Mouse (Mus musculus) heart, embryonic 14.5 days (tissue): ENCODE data around the gene Shroom1. TPM values are rescaled to one million over a fixed set of nuclear protein-coding genes. Genes with fewer than 3 reads are reported as not detected.
"Not testable (repeated sequence)": the region's sequence is repeated elsewhere in the genome, so short reads cannot be mapped to it uniquely, and the experiment has no call there.

Experiments
- ATAC-seq: fragments of 200-750 bp; cut with Nextera tagmentation; 2 replicates; pipeline ENCODE4 v1.8.0; 2017; ENCODE audit warnings: low read depth, moderate TSS enrichment; ENCODE audit not compliant: insufficient number of reproducible peaks, insufficient read depth, low FRiP score
- H3K27ac ChIP-seq, 2 experiments: fragments of 200-500 bp in 1 of 2; fragments of 300-500 bp in 1 of 2; sonication (generic) in 1 of 2; replicated peaks in 1 of 2; 2 replicates each; pipeline ENCODE4 v1.5.1; 2012 to 2014; ENCODE audit warnings: low read depth in 2 of 2, low read length in 2 of 2, control low read depth in 1 of 2, mild to moderate bottlenecking in 1 of 2, mixed read lengths in 1 of 2; ENCODE audit not compliant: control insufficient read depth in 1 of 2, insufficient read depth in 1 of 2
- H3K27me3 ChIP-seq: fragments of 300-500 bp; sonication (generic); 2 replicates; pipeline ENCODE4 v1.6.1; 2014; ENCODE audit warnings: mild to moderate bottlenecking, low read length, control low read depth; ENCODE audit not compliant: control insufficient read depth, insufficient read depth
- H3K36me3 ChIP-seq: fragments of 300-500 bp; sonication (generic); 2 replicates; pipeline ENCODE4 v1.6.1; 2014; ENCODE audit warnings: mild to moderate bottlenecking, control low read depth, low read length, mixed read lengths; ENCODE audit not compliant: control insufficient read depth, insufficient read depth
- H3K4me1 ChIP-seq, 2 experiments: fragments of 200-500 bp in 1 of 2; fragments of 300-500 bp in 1 of 2; sonication (generic) in 1 of 2; 2 replicates each; pipeline ENCODE4 v1.6.1; 2012 to 2014; ENCODE audit warnings: low read length in 2 of 2, control low read depth in 1 of 2, mixed read lengths in 1 of 2; ENCODE audit not compliant: control insufficient read depth in 2 of 2, insufficient read depth in 2 of 2
- H3K4me2 ChIP-seq: fragments of 300-500 bp; sonication (generic); 2 replicates; pipeline ENCODE4 v1.6.1; 2014; ENCODE audit warnings: mild to moderate bottlenecking, low read length
- H3K4me3 ChIP-seq, 2 experiments: fragments of 200-500 bp in 1 of 2; fragments of 300-500 bp in 1 of 2; sonication (generic) in 1 of 2; 2 replicates each; pipeline ENCODE4 v1.5.1; 2012 to 2014; ENCODE audit warnings: low read length in 2 of 2, mild to moderate bottlenecking in 2 of 2, control low read depth in 1 of 2, low read depth in 1 of 2, moderate library complexity in 1 of 2; ENCODE audit not compliant: control insufficient read depth in 1 of 2, insufficient read depth in 1 of 2
- H3K9ac ChIP-seq: fragments of 300-500 bp; sonication (generic); 2 replicates; pipeline ENCODE4 v1.6.1; 2014; ENCODE audit warnings: mild to moderate bottlenecking, low read length
- H3K9me3 ChIP-seq: fragments of 300-500 bp; sonication (generic); 2 replicates; pipeline ENCODE4 v1.6.1; 2016; ENCODE audit warnings: low read length, control low read depth; ENCODE audit not compliant: control insufficient read depth
- WGBS: fragments of 180-500 bp; shearing (Covaris S2); extraction: QIAGEN DNeasy Blood & Tissue Kit; methylation state at CpG from one replicate; pipeline ENCODE4 v1.1.7; 2014; 5-methylcytosine and 5-hydroxymethylcytosine counted together
- polyA plus RNA-seq: library from polyadenylated mRNA; unstranded; fragments of >200 nt; fragmentation: Nextera tagmentation; extraction: Ambion mirVana; gene quantifications from 2 replicates; pipeline ENCODE4 v1.2.1, GENCODE M21; 2014

Shroom1 gene
- polyA plus RNA-seq, 1 experiment from 2014 or later: 2.5 TPM

GRCm38 (mm10) chr11:53425711-53426255 lies 31.2 kb upstream of the Shroom1 start:
- Histone ChIP-seq H3K4me3 (no peak overlapping the region), H3K36me3 (peaks cover 30% of the 10 kb centered on the region), H3K27me3 (no peaks in the 10 kb centered on the region), H3K27ac (peak overlapping the region in 1 of 2 experiments; percentile 10; a peak in 1 of 4 replicates), H3K9me3 (no peaks in the 10 kb centered on the region), H3K4me1 (peaks cover 5 to 26% of the 10 kb centered on the region in 2 experiments; a peak in 3 of 4 replicates), H3K4me2 (no peak overlapping the region), H3K9ac (no peak overlapping the region)
- WGBS: 78% methylated on average over 6 of the region's 6 CpGs
- no peak for ATAC-seq

GRCm38 (mm10) chr11:53426914-53427313 lies 30.1 kb upstream of the Shroom1 start:
- not testable (repeated sequence) for ATAC-seq

GRCm38 (mm10) chr11:53427993-53428715 lies 28.9 kb upstream of the Shroom1 start:
- H3K4me3 ChIP-seq: no peak overlapping the region
- H3K27me3 ChIP-seq: no peaks in the 10 kb centered on the region
- no peak overlapping the region for H3K4me2 ChIP-seq
- WGBS: 93% methylated on average over 3 of the region's 3 CpGs
- peaks cover 15% of the 10 kb centered on the region for H3K36me3 ChIP-seq
- H3K9ac ChIP-seq: no peak overlapping the region
- no peak overlapping the region for H3K27ac ChIP-seq
- ATAC-seq: no peak
- H3K9me3 ChIP-seq: no peaks in the 10 kb centered on the region
- H3K4me1 ChIP-seq: peaks cover 7 to 31% of the 10 kb centered on the region in 2 experiments

More at GRCm38 (mm10) chr11:53426914-53427313, 30.1 kb upstream of the Shroom1 start:
- Histone ChIP-seq H3K36me3 (peaks cover 20% of the 10 kb centered on the region), H3K4me1 (peaks cover 7 to 31% of the 10 kb centered on the region in 2 experiments), H3K27ac (peak overlapping the region; percentile 4 to 37; a peak in 1 of 4 replicates)
- H3K27me3 ChIP-seq, H3K9me3 ChIP-seq, H3K4me3 ChIP-seq, H3K9ac ChIP-seq, H3K4me2 ChIP-seq: not testable (repeated sequence)
- 34% methylated on average over 3 of the region's 3 CpGs for WGBS

- Histone ChIP-seq H3K27me3 (no peaks in the 10 kb centered on the region), H3K36me3 (peaks cover 15% of the 10 kb centered on the region), H3K4me1 (peaks cover 7 to 31% of the 10 kb centered on the region in 2 experiments), H3K27ac (no peak overlapping the region), H3K9me3 (no peaks in the 10 kb centered on the region), H3K9ac (no peak overlapping the region), H3K4me3 (no peak overlapping the region), H3K4me2 (no peak overlapping the region)
- no peak for ATAC-seq
- WGBS: 96% methylated on average over 5 of the region's 5 CpGs
These were observed 28.3 kb upstream of the Shroom1 start for GRCm38 (mm10) chr11:53428716-53429057.

DNA sequence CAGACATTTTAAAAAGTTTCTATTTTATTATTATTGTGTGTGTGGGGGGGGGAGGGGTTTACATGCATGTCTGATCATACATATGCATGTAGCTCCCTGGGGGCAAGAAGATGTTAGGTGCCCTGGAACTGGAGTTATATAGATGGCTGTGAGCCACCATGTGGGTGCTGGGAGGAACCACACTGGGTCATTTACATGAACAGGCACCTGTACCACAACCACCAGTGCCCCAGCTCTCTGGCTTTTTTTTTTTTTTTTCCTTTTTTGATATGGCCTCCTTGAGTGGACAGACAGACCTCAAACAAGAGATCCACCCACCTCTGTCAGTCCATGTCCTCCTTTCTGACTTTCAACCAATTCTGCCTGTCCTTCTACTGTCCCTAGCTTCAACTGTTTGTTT lies 27.8 kb upstream of the Shroom1 start:
- ATAC-seq: no peak
- H3K4me2 ChIP-seq: peak overlapping the region; percentile 87
- H3K4me3 ChIP-seq: peak overlapping the region in 1 of 2 experiments; percentile 74; a peak in 1 of 4 replicates
- H3K36me3 ChIP-seq: peaks cover 15% of the 10 kb centered on the region
- no peaks in the 10 kb centered on the region for H3K27me3 ChIP-seq
- no peaks in the 10 kb centered on the region for H3K9me3 ChIP-seq
- peak overlapping the region; percentile 87; the same call in 1 of the 2 replicates for H3K9ac ChIP-seq
- no peak overlapping the region for H3K27ac ChIP-seq
- peaks cover 7 to 31% of the 10 kb centered on the region in 2 experiments for H3K4me1 ChIP-seq

DNA sequence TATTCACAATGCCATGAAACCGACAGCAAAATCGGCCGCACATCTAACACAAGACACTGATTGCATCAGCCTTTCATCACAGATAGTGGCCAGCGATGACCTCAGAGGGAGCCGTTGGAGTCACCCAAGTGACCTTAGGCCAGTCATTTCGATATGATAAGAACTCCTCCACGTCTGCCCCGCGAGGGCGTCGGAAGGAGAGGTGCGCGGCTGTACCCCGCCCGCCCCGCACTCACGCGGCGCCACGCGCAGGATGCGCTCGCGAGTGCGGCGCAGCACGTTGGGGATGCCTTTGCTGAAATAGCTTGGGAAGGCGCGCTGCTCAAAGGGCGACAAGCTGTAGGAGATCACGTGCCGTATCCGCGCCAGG lies 26.7 kb upstream of the Shroom1 start:
- peak overlapping the region; percentile 87 for H3K9ac ChIP-seq
- H3K36me3 ChIP-seq: peaks cover 15% of the 10 kb centered on the region
- ATAC-seq: peak; percentile 23
- no peaks in the 10 kb centered on the region for H3K9me3 ChIP-seq
- H3K27ac ChIP-seq: peak overlapping the region; percentile 89 to 90
- H3K4me1 ChIP-seq: peaks cover 5 to 28% of the 10 kb centered on the region in 2 experiments
- H3K27me3 ChIP-seq: no peaks in the 10 kb centered on the region
- H3K4me2 ChIP-seq: peak overlapping the region; percentile 87
- peak overlapping the region; percentile 74 to 83 for H3K4me3 ChIP-seq
- WGBS: 0% methylated on average over 34 of the region's 34 CpGs

DNA sequence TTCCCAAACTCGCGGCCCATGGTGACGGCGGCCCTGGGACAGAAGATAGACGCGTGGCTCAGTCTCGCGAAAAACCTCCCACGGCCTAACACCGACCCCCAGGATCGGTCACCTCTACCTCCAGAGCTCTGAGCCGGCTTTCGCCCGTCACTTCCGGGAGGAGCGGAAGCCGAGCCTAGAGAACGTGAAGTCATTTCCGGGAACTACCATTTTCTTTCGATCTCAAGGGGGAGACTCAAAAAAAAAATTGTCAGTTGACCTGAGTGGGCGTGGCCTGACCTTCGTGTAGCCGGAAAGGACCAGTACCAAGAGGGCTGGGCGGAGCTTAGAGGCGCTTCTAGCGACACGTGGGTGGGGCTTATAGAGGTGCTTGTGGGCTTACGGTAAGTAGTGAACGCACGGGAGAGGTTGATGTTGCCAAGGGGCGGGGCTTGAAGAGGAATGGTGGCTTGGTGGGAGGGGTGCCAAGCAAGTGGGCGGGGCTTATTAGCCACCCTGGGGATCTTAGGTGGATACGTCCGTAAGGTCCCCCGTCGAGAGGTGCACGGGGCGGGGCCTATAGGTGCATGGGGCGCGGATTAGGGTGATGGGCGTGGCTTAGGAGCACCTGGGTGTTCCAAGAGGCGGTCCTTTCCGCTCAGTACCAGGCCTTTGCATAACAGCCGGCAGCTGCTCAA lies 26.2 kb upstream of the Shroom1 start, which contains the start of the genes Uqcrq and Gdf9:
Gene Uqcrq (minus strand): TSS at position 162 of the 677 bp plus-strand sequence.
Gene Gdf9 (plus strand): TSS at position 354 of the 677 bp plus-strand sequence.
- peak within 1 kb of the TSS; percentile 74 to 83 for H3K4me3 ChIP-seq
- under 1% methylated on average over 44 of the region's 44 CpGs for WGBS

More for the DNA sequence above, 26.2 kb upstream of the Shroom1 start, which contains the start of the genes Uqcrq and Gdf9:
- peaks cover 5 to 23% of the 10 kb centered on the region in 2 experiments for H3K4me1 ChIP-seq
- H3K36me3 ChIP-seq: peaks cover 15% of the 10 kb centered on the region
- H3K27ac ChIP-seq: peak within 1 kb of the TSS; percentile 89 to 90
- H3K27me3 ChIP-seq: no peaks in the 10 kb centered on the region
- H3K9ac ChIP-seq: peak within 1 kb of the TSS; percentile 87
- peak within 1 kb of the TSS; percentile 87 for H3K4me2 ChIP-seq
- peak; percentile 96 for ATAC-seq
- H3K9me3 ChIP-seq: no peaks in the 10 kb centered on the region
